Mouse (Mus musculus) kidney, postnatal 4 days (tissue): ENCODE measurements around the gene Nol3.
"Not testable (repeated sequence)": the region's sequence is repeated elsewhere in the genome, so short reads cannot be mapped to it uniquely, and the experiment has no call there.

Experiments used
- DNase-seq, 2 experiments: peaks; one replicate each; pipeline ENCODE4 v3.0.0; 2021; ENCODE audit warnings: mixed read lengths in 2 of 2

The Nol3 gene

DNA sequence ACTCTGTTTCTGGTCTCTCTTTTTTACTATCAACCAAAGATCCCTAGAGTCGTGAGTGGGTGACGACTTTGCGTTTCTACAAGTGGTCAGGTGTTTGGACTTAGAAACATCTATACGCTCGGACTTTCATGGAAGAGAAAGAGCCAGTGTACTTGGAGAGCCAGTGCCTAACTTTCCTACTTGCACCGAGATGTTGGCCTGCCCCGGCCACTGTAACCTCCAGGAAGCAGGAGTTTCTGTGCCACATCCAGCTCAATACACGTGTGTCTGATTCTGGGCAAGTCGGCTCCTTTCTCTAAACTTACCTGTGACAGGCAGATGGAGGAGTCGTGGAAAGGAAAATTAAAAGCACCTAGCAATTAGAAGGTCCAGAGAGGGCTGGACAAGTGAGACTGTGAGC lies at the start of gene Nol3:
Gene Nol3 (plus strand): TSS at position 301 of the 400 bp plus-strand sequence.
- DNase-seq, result no peak

DNA sequence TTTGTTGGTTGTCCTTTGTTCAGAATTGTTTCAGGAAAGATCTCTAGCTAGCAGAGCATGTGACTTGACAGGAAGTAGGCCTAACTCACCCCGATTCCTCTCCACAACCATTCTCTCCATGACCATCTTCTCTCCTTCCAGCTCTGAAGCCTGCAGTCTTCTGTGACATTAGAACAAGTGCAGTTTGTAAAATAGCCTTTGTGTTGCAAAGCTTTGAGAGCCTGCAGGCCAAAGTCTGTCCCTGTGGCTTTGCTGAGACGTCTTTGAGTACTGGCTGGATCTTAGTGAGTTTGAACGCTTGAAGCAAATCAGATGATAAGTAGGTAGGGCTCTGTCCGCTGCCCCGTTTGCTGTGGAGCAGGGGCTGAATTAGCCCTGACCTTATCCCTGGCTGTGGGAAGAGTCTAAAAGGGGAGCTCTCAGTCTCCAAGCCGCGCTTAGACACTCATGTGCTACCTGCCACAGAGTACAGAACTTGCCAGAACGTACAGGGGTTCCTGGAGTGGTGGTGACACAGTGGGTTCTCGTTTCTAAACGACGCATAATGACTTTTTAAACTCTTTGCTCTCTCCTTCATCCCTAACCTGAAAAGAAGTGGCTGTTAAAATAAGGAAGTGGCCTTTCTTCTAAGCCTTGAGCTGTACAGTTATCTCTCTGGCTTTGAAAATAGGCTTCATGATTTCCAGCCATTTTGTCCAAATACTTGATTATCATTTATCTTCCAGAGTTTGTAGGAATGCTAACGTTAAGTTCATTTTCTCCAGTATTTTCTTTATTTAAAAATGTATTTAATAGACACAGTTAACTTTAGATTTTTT lies 44.2 kb upstream of the Nol3 start:
- DNase-seq, result no peak

DNA sequence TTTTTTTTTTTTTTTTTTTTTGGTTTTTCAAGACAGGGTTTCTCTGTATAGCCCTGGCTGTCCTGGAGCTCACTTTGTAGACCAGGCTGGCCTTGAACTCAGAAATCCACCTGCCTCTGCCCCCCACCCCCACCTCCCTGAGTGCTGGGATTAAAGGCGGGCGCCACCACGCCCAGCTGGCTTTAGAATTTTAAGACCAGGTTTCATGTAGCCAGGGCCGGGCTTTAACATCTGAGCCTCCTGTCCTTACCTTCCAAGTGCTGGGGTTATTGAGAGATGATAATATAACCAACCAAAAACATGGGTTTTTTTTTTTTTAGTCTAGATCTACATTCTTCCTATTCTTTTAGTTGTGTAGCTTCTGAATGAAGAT lies 43.6 kb upstream of the Nol3 start:
- DNase-seq, result not testable (repeated sequence)

DNA sequence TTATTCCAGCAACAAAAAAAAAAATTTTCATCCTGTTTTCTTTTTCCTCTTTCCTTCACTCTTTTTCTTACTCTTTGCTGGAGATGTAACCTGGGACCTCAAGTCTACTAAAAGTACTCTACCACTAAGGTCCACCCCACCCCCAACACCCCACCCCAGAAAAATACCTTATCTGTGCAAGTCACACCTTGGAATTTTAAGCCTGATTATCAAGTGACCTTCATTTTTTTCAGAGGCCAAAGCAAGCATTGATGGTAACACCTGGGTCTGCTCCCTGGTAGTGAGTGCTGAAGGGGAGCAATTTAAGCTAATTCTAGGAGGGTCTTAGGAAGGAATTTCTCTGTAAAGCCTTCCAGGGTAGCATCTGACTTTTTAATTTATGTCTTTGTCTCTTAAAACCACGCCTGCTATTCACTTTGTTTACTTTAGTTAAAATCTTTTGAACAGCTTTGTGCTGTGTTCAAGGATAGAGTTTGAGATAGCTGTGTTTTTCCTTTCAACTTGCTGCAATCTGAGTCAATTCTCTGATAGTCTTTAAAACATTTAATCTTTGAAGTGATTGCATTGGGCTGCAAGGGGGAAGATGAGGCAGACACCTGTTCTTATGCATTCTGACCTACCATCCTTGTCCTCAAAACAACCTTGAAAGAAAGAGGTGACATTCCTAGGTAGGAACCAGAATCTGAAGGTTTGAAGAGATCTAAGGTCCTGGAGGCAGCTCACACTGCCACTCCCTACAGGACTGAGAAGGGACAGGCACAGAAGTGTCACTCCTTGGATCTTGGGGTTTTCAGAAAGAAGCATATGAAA lies 42.6 kb upstream of the Nol3 start:
- DNase-seq, result no peak

DNA sequence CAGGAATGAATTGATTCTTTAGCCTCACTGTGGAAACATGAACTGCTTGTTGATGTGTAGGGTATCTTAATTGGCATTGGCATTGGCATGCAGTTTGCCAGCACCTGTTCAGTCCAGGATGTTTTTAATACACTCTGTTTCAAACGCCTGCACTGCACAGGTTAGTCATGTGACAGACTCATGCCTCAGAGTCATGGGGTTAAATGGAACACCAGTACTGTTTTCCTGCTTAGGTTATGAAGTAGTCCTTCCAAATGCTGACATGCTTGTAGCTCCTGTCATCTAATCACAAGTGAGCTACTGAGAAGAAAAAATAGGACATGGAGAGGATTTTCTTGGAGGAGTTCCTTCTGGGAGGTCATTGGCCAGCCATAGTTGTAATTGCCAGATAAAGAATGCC lies 40.7 kb upstream of the Nol3 start:
- DNase-seq, result no peak

DNA sequence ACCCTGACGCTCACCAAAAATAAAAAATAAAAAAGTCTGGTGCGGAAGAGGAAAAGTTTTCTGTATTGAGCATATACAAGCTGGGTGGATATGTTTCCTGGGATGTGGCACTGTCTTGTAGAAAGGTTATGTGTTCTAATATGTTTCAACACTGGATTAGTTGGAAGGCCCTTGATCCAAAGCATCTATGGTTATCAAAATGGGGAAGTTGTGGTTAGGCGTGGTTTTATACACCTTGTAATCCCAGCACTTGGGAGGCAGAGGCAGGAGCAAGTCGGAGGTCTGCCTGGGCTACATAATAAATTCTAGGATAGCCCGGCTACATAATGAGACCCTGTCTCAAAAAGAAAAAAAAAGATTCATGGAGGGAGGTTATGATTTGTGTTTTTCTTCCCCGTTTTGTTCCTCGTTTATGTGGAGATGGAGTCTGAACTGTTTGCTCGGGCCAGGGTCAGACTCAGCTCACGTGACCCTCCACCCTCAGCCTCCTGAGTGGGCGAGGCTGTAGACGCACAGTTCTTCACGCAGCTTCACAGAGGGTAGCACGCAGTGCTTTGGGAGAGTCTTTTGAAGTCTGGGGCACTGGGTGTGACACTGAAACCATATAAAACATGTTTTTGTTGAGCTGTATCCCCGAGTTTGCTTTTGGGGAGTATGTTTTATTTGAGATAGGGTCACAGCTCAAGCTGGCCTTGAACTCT lies 38.3 kb upstream of the Nol3 start:
- DNase-seq, result no peak

DNA sequence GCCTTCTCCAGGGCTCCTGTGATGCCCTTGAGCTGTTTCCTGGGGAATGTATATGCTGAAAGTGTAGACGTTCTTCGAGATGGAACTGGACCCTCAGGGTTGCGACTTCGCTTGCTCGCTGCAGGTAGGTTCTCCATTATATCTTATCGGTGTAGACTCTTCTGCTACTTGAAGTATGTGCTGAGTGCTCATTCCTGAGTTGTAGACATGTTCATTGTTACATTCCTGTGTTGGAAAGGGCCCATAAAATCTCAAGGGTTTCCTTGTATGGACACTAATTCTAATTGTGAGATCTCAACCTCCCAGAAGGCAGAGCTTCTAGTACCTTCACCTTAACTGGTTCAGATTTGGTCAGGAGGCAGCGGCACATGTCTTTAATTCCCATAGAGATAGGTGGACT lies 34.9 kb upstream of the Nol3 start:
- no peak for DNase-seq

DNA sequence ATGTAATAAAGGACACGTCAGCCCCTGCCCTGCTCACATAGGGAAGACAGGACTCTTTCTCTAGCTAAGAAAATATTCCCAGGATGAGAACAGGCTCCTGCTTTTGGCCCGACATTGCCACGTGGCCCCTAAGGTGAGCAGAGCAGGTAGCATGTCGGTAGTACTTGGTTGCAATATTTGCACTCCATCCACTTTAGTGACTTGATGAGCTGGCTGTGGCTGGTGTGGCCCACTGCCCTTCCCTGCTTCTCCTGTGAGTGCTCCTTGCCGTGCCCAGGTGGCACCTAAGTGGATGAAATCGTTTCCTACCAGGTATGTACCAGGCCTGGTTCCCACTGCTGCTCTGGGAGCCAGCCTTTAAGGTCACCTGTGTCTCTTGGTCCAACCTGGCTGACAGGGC lies 24.0 kb upstream of the Nol3 start:
- no peak for DNase-seq

DNA sequence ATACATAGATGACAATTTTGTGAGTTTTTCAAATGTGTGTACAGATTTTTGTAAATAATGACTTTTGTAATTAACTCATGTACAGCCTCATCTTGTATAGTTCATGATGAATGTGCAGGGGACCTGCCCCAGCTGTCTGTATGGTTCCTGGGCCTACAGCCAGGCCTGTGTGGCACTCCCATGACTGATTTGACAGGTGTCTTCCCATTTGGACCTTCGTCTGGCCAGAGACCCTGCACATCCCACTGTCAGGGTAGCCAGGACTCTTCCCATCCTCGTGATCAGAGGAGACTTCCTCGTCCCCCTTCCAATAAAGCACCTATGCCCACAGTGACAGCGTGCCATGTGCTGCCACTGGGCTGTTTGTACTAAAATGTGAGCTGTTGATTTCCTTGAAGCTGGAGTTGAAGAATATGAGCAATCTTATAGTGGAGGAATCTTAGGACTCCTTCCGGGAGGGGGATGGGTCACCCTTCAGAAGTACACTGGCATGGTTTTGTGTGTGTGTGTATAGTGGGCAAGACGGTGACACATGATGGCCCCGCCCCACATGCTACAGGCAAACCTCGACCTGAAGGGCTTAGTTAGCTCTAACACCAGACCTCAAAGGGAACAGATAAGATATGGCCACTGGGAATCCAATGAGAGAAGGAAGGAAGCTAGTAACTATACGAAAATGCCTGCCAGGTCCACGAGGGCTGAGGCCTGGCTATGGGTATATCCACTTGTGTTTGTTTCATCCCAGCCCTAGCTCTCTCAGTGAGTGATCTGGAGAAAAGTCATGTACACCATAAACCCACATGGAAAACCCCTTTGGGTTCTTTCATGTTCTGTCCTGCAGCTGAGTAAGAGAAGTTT lies 23.0 kb upstream of the Nol3 start:
- DNase-seq, result no peak

DNA sequence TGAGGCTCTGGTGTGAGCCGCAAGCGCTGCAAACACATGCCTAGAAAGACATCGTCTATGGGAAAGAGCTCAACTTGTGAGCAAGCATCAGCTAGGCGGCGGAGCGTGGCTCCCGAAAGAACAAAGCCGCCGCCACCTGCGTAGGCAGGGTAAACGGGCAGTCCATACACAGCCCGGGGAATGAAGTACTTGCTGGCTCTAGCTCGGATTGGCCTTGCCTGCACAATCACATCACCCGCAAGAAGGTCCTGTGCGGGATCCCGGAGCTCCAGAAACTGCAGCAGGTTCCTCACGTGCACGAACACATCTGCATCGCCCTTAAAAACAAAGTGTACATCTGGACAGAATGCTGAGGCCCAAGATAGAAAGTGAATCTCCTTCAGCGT lies 22.2 kb upstream of the Nol3 start:
- DNase-seq, result peak in 1 of 2 experiments; percentile 19

DNA sequence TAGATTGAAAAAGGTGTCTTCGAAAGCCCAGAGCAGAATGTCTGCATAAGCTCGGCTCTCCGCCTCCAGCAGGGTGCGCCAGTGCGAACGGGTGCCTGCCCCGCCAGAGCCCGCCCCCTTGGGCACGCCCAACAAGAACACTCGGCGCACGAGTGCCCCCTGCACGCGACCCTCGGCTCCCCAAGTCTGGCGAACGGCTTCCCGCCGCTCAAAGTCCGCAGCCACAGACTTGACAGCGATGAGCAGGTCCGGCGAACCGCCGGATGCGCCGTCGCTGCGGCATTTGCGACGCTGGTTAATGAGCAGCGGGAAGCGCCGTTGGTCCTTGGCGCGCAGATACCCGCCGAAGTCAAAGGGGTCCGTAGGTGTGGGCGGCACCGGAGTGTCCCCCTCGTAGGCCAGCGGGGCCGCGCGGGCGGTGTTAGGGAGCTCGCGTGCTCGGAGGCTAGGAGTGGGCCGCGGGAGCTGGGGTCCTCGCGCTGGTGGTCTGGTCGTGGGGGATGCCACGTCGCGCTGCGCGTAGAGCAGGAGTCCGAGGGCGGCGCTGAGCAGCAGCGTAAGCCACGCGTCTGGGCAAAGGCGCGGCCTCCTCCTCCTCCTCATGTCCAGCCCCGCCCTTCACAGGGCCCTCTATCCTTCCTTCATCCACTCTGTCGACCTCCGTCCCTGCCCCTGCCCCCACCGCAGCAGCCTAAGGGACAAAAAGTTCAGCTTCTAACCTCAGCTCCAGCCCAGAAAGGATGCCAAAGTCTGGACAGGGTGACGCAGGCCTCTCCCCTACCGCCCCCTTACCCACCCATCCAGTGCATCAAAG lies 21.6 kb upstream of the Nol3 start:
- peak; percentile 97 for DNase-seq

DNA sequence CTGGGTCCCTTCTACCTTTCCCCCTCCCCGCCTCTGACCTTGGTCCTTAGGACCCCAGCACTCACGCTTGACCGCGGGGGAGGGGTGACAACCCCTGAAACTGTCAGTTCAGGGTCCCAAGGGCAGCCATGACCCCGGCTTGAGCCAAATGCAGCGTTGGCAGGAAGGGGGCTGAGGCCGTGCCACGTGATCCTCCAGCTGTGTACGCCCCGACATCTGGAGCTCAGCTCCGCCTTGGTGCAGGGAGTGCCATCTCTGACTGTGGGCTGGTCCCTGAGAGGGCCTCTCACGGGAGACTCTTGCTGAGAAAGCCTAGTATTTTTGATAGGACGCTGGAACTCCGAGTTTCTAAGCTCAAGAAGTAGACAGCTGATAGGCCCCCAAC lies 21.0 kb upstream of the Nol3 start, which contains the start of gene B3gnt9:
Gene B3gnt9 (minus strand): TSS at position 188 of the 385 bp plus-strand sequence.
- peak; percentile 70 to 80 for DNase-seq

DNA sequence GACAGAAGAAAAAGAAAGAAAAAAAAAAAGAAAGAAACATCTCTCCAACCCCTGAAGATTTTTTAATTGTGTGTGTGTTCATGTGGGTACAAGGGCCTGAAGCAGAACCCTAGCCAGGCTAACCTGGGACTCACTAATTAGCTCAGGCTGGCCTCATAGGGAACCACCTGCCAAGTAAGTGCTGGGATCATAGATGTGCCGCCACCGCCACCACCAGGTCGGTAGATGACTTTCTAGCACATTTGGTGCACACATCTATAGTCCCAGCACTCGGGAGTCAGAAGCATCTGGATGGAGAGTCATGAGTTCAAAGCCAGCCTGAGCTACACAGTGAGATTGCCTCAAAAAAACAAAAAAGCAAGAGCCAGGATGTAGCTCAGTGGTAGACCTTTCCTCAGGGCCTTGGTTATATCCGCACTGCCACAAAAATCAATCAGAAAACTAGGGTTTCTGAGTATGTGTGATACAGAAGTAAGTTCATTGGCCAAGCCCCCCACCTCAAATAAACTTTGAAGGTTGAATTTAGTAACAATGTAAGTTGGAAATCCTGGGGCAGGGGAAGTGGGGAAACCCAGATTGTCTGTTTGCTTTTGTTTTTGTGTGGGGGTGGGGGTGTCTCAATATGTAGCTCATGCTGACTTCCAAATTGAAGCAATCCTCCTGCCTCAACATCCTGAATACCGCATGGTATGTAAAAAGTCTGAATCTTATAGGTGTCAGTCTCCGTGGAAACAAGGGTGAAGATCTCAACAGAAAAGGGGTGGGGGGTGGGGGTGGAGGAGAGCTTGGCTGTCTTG lies 18.4 kb upstream of the Nol3 start:
- no peak for DNase-seq

DNA sequence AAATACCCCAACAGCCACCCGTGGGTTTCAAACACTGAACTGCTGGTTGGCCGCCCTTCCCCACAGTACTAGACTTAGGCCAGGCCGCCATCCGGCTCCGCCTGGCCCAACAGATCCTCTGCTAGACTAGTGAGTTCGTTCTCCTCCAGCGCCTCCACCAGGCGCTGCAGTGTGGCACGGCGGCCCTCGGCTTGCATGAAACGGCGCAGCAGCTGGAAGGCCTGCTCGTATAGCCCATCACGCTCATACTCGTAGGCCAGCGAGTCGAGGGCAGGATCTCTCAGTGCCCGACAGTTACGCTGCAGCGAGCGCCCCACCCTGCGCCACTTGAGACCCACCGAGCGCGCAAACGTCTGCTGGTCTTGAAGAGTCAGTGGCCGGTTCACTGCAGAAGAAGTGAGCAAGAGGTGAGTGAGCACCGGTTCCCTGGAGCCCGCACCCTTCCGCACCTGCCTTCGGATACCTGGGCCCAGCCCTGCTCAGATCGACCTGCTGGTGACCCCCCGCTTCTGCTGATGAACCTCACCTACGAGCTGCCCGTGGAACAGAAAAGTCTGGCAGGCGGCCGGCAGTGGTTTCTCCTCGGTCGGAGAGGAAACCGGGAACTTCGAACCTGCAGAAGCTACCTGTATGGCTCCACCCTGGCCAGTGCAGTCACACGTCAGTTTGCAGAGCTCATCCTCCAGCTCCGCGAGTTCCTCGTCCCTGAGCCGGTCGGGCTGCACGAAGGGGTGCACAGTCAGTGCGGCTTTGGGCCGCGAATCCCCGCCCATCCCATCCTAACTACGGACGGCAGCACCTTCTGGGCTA lies 16.8 kb upstream of the Nol3 start:
- peak; percentile 57 to 73 for DNase-seq

DNA sequence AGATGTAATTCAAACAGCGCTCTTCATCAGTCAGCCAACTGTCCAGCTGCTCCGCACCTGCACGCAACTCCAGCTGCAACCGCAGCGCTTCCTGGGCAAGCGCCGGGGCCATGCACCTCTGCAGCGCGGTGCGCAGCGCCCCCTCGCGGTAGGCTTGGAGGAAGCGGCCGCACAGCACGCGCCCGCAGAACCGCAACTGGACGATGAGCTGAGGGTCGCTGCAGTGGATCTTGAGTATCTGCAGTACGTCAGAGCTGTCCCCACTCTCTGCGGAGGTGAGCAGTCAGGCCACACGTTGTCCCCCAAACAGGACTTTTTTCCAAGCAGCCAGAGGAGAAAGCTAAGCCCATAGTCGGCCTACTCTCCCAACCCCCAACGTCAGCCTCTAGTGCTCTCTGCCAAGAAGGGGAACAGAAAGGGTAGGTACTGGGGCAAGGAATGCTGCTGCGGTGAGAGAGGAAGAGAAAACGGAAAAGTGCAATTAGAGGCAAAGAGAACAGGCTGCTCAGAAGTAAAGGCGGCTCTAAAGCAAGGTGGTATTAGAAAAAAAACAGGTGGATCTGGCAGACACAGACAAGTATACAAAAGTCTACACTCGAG lies 16.1 kb upstream of the Nol3 start:
- DNase-seq, result peak; percentile 87 to 89

DNA sequence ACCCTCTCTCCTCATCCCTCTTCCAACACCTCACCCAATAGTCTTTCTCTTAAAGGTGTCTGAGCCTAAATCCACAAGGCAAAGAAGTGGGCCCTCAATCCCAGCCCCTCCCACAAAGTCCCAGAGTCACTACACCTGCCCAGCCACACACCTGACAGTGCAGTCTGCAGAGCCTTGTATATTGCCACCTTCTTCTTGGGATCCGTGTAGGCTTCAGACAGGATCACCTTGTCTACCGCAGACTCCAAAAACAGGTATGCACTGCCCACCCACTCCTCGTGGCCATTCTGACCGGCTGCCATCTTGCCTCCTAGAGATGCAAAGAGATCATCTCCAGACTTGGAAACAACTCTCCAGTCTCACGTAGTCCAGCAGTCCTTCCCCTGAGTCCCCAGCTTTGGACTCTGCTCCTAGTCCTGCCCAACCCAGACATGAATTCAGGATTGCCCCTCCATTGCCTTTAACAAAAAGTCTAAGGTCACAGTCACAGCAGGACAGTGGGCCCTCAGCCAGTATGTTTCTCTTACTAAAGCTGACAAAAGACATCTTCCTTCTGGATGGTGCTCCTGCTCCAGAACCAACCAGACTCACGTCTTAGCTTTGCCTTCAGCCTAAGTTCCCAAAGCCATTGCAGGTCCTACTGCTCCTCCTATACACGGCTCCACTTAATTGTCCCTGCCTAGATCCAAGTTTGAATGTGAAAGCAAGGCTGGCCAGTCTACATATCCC lies 15.4 kb upstream of the Nol3 start:
- no peak for DNase-seq

DNA sequence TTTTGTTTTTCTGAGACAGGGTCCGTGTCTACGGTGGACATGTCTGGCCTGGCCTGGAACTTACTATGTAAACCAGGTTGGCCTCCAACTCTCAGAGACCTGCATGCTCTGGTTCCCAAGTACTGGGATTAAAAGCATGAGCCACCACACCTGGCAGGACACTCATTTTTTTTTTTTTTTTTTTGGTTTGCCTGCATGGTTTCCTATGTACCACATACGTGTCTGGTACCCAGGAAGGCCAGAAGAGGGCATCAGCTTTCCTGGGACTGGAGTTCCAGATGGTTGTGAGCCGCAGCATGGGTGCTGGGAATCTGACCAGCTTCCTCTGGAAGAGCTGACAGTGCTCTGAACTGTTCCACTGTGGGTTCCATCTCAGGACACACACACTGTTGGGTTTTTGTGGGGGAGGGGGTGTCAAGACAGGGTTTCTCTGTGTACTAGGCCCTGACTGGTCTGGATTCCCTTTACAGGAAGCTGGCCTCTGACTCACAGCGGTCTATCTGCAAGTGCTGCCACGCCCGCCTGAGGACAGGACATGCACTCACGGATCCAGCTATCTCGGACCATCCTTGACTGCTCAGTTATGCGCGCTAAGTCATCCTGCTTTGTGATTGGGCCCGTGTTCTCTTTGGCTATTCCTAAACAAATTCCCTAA lies 14.5 kb upstream of the Nol3 start:
- no peak for DNase-seq

DNA sequence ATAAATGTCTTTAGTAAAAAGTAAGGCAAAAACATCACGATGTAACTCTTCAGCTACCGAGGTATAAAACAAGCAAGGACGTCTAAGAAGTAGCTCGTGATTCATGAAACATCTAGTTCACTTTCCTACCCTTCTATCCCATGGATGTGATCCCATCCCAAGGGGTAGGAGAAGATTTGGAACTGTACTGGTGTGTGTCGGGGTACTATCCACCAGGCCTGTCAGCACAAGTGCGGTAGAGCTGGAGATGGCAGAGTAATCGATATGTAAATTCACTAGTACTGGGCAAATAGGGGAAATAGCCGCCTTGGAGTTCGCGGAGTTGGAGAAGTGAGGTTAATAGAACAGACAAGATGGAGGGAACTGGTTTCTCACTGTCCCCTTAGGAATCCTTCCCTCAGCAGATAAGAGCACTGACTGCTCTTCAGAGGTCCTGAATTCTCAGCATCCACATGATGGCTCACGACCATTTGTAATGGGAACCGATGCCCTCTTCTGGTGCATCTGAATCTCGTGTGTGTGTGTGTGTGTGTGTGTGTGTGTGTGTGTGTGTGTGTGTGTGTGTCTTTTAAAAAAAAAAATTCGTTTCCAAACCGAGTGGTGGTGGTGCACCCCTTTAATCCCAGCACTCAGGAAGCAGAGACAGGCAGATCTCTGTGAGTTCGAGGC lies 12.6 kb upstream of the Nol3 start:
- DNase-seq, result no peak
